Mouse (Mus musculus) erythroblast, embryonic 14.5 days (primary cell): Measurements from ENCODE around the gene Pnpla7. TPM values are rescaled to one million over a fixed set of nuclear protein-coding genes. Genes with fewer than 3 reads are reported as not detected.

Experiments used
- H3K27me3 ChIP-seq: 2 replicates; pipeline ENCODE4 v1.6.1; 2012; ENCODE audit warnings: inconsistent platforms; ENCODE audit not compliant: control insufficient read depth
- H3K36me3 ChIP-seq: 2 replicates; pipeline ENCODE4 v1.6.1; 2012; ENCODE audit warnings: mild to moderate bottlenecking, inconsistent platforms; ENCODE audit not compliant: control insufficient read depth
- H3K4me1 ChIP-seq: 2 replicates; pipeline ENCODE4 v1.6.1; 2012; ENCODE audit warnings: inconsistent platforms; ENCODE audit not compliant: control insufficient read depth
- H3K4me3 ChIP-seq: replicated peaks from 2 replicates; pipeline ENCODE3; 2012; ENCODE audit warnings: moderate library complexity, mild to moderate bottlenecking, inconsistent platforms
- H3K9me3 ChIP-seq: 2 replicates; pipeline ENCODE4 v1.6.1; 2012; ENCODE audit warnings: low read length, inconsistent platforms, mixed read lengths; ENCODE audit not compliant: control insufficient read depth
- GATA1 ChIP-seq: IDR thresholded peaks from 2 replicates; pipeline ENCODE4 v1.6.1; 2012; ENCODE audit warnings: low read length, inconsistent platforms, mixed read lengths
- TAL1 ChIP-seq: IDR thresholded peaks from 3 replicates; pipeline ENCODE4 v1.6.1; 2012; ENCODE audit warnings: low read length, inconsistent platforms, mixed read lengths
- polyA plus RNA-seq: library from polyadenylated mRNA; stranded (reverse); fragments of >175 nt; gene quantifications from 2 replicates; pipeline ENCODE4 v1.2.3, GENCODE M21; 2012

Pnpla7 gene
- polyA plus RNA-seq, 1 experiment, result 0.80 TPM

- no peaks in the 10 kb centered on the region for H3K9me3 ChIP-seq
- H3K4me3 ChIP-seq, result no peak overlapping the region
- no peak for TF ChIP-seq TAL1
- TF ChIP-seq GATA1, result no peak
- H3K4me1 ChIP-seq, result no peaks in the 10 kb centered on the region
- H3K36me3 ChIP-seq, result no peaks in the 10 kb centered on the region; the same call in 1 of the 2 replicates
- peaks cover 5% of the 10 kb centered on the region; the same call in 1 of the 2 replicates for H3K27me3 ChIP-seq
Observed at GRCm38 (mm10) chr2:25078967-25079366, 103.1 kb downstream of the Pnpla7 start.

- TF ChIP-seq TAL1 (no peak), GATA1 (no peak)
- Histone ChIP-seq H3K4me3 (peak within 1 kb of the TSS; percentile 2), H3K4me1 (no peaks in the 10 kb centered on the region), H3K27me3 (peaks cover 5% of the 10 kb centered on the region; the same call in 1 of the 2 replicates), H3K36me3 (no peaks in the 10 kb centered on the region; the same call in 1 of the 2 replicates), H3K9me3 (no peaks in the 10 kb centered on the region)
Observed at GRCm38 (mm10) chr2:25080076-25080475, 104.2 kb downstream of the Pnpla7 start, which contains the start of gene Entpd8. Gene Entpd8 (plus strand): TSS chr2:25080304.

GRCm38 (mm10) chr2:25083697-25084096, 107.9 kb downstream of the Pnpla7 start:
- Histone ChIP-seq H3K4me1 (no peaks in the 10 kb centered on the region), H3K9me3 (no peaks in the 10 kb centered on the region), H3K4me3 (no peak overlapping the region), H3K27me3 (peaks cover 5% of the 10 kb centered on the region; the same call in 1 of the 2 replicates), H3K36me3 (no peaks in the 10 kb centered on the region; the same call in 1 of the 2 replicates)
- no peak for TF ChIP-seq GATA1

- peaks cover 5% of the 10 kb centered on the region; the same call in 1 of the 2 replicates for H3K27me3 ChIP-seq
- no peak for TF ChIP-seq GATA1
- TF ChIP-seq TAL1, result no peak
- H3K36me3 ChIP-seq, result no peaks in the 10 kb centered on the region; the same call in 1 of the 2 replicates
- H3K4me3 ChIP-seq, result no peak overlapping the region
- H3K9me3 ChIP-seq, result no peaks in the 10 kb centered on the region
- no peaks in the 10 kb centered on the region for H3K4me1 ChIP-seq
Observed at GRCm38 (mm10) chr2:25085571-25085970, 109.7 kb downstream of the Pnpla7 start.

GRCm38 (mm10) chr2:25087842-25088241, 112.0 kb downstream of the Pnpla7 start:
- H3K4me1 ChIP-seq, result no peaks in the 10 kb centered on the region
- H3K27me3 ChIP-seq, result peaks cover 3% of the 10 kb centered on the region
- TF ChIP-seq GATA1 (no peak), TAL1 (no peak)
- no peaks in the 10 kb centered on the region; the same call in 1 of the 2 replicates for H3K36me3 ChIP-seq
- no peak overlapping the region for H3K4me3 ChIP-seq
- H3K9me3 ChIP-seq, result no peaks in the 10 kb centered on the region

- H3K9me3 ChIP-seq, result no peaks in the 10 kb centered on the region
- H3K4me1 ChIP-seq, result no peaks in the 10 kb centered on the region
- peaks cover 5% of the 10 kb centered on the region for H3K27me3 ChIP-seq
- TF ChIP-seq GATA1 (no peak), TAL1 (no peak)
- H3K4me3 ChIP-seq, result no peak overlapping the region
- H3K36me3 ChIP-seq, result no peaks in the 10 kb centered on the region; the same call in 1 of the 2 replicates
Observed at GRCm38 (mm10) chr2:25088636-25089035, 112.8 kb downstream of the Pnpla7 start.

- no peaks in the 10 kb centered on the region for H3K36me3 ChIP-seq
- H3K4me3 ChIP-seq, result peak overlapping the region; percentile 37
- no peaks in the 10 kb centered on the region for H3K9me3 ChIP-seq
- peaks cover 24% of the 10 kb centered on the region for H3K4me1 ChIP-seq
- TF ChIP-seq GATA1 (no peak), TAL1 (no peak)
- peaks cover 14% of the 10 kb centered on the region for H3K27me3 ChIP-seq
Observed at GRCm38 (mm10) chr2:25094785-25095108, 118.9 kb downstream of the Pnpla7 start.

- TF ChIP-seq TAL1, result no peak
- no peak for TF ChIP-seq GATA1
- Histone ChIP-seq H3K4me1 (peaks cover 24% of the 10 kb centered on the region), H3K27me3 (peaks cover 14% of the 10 kb centered on the region), H3K36me3 (no peaks in the 10 kb centered on the region), H3K4me3 (peak within 1 kb of the TSS; percentile 37), H3K9me3 (no peaks in the 10 kb centered on the region)
Observed at GRCm38 (mm10) chr2:25095109-25095850, 119.4 kb downstream of the Pnpla7 start, which contains the start of gene Noxa1. Gene Noxa1 (minus strand): TSS chr2:25095149.

GRCm38 (mm10) chr2:25098005-25098615, 122.3 kb downstream of the Pnpla7 start:
- peaks cover 12% of the 10 kb centered on the region for H3K27me3 ChIP-seq
- H3K4me1 ChIP-seq, result peaks cover 24% of the 10 kb centered on the region
- H3K9me3 ChIP-seq, result no peaks in the 10 kb centered on the region

More at GRCm38 (mm10) chr2:25098005-25098615, 122.3 kb downstream of the Pnpla7 start:
- Histone ChIP-seq H3K36me3 (no peaks in the 10 kb centered on the region), H3K4me3 (no peak overlapping the region)
- no peak for TF ChIP-seq GATA1
- TF ChIP-seq TAL1, result no peak
